Mouse (Mus musculus) WW6 (cell line): ENCODE measurements around the gene Dnttip1.

Source experiments
- DNase-seq: peaks from one replicate; pipeline ENCODE4 v3.0.0-alpha.2; 2013; ENCODE audit warnings: low read depth, low spot score

The Dnttip1 gene

DNA sequence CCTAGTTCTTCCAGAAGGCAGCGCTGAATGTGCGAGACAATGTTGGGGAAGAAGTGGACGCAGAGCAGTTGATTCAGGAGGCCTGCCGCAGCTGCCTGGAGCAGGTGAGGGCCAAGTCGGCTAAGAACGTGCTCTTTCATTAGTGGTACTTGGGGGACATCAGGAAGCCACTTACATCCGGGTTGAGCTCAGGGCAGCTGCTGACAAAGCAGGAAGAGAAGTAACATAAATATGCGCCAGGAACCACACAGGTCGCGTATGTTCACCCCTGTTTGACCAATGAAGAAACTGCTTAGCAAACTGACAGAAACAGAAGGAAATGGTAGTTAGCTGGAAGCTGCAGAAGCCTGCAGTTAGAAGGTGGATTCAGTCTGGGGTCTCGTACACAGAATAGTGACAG is 8.3 kb downstream of the Dnttip1 start:
- no peak for DNase-seq

DNA sequence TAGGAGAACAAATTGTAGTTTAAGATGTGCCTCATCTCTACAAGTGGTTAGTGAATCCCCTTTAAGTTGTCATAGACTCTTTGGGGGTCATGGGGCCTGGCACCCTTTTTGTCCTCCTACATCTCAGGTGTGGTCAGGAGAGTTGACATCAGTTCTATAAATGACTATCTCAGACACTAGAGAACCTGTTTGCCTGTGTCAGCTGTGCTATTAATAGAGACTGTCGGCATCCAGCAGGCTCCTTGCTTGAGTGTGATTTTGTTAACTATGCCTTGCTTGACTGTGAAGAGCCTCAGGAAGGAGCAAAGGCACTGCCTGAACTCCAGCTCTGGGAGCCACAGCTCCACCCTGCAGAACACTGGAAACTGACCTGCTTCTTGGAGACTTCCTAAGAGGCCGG is 9.0 kb downstream of the Dnttip1 start:
- DNase-seq, result no peak

DNA sequence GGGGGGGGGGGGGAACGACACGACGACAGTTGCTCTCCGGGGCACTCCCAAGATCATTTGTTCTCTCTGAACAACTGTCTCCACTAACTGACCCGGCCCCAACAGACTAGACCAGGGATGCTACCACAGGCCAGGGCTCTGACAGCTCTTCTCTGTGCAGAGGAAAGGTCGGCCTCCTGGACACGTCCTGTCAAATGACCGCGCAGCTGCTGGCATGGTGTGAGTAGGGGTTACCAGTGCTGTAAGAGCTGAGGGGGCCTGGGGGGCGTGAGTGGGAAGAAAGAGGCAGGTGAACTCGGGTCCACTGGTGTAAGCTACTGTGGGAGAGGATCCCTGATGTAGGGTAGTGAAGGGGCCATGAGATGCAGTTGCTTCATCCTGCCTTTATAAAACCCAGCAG is 12.1 kb downstream of the Dnttip1 start:
- DNase-seq, result no peak

DNA sequence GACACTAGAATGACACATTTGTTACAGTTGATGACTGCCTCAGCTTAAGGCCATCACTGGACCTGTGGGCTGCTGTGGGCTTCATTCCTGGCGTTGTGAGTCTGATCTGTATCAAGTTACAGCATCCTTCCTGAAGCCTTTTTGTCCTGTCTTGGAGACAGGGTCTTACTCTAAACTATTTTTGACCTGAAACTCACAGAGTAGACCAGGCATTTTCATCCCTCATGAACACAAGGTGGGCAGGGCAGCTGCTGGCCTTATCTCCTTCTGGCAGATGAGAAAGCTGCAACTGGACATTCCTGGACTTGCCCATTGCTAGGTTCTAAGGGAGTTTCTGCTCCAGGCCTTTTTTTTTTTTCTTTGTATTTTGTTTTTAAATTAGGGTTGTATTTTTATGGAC is 12.9 kb downstream of the Dnttip1 start:
- DNase-seq, result no peak

DNA sequence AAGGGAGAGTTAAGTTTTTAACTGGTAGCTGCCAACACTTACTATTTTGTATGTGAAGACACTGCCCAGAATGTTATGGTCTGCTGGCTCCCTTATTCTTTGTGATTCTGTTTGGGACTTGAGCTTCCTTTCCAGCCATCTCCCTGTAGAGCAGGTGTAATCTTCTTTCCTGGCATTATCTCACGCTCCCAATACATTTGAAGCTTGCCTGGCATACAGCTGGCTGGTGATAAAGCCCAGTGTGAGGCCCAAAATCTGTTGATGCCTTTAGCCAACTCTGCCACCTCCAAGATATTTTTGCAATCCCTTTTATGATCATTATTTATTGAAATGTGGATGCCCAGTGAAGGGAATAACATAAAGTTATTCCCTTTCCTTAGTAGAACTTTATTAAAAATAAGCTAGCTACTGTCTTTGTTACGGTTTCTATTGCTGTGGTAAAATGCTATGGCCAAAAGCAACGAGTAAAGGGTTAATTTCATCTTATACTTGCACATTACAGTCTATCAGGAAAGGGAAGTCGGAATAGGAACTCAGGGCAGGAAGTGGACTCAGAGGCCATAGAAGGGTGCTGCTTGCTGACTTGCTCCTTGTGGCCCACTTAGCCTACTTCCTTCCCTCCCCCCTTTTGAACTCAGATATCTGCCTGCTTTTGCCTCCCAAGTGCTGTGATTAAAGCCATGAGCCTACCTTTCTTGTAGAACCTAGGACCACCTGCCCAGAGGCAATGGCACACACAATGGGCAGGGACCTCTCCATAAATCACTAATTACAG is 14.5 kb downstream of the Dnttip1 start:
- DNase-seq, result no peak

DNA sequence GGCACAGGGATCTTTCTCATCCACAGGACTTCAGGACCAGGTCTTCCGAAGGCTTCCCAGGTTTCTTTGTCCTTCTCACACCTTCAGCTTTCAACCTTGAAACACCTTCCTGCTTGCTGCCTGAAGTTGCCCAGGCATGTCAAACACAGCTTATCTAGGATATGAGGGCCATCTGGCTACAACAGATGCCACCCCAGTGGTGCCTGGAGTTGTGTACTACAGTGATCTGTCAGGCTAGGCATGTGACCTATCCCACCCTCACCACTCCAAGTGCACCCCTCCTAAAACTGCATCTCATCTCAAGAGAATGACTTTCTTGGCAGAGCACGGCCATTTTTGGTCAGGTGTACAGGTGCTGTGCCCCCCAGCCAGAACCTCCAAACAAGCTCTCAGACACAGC is 15.7 kb downstream of the Dnttip1 start:
- DNase-seq, result no peak

DNA sequence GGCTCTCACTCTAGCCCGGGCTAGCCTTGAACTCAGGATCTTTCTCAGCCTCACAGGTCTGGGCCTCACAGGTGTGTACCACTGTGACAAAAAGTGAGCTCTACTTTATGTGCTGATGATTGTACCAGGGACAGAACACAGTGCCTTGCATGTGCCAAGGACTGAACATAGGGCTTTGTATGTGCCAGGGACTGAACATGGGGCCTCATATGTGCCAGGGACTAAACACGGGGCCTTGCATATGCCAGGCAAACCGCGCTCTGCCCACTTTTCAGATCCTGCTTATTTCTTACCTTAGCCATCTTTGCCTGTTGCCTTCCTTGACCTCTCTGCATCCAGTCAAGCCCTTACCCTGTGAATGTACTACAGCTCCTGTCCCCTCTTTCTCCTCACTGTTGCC is 16.2 kb downstream of the Dnttip1 start:
- DNase-seq, result no peak

DNA sequence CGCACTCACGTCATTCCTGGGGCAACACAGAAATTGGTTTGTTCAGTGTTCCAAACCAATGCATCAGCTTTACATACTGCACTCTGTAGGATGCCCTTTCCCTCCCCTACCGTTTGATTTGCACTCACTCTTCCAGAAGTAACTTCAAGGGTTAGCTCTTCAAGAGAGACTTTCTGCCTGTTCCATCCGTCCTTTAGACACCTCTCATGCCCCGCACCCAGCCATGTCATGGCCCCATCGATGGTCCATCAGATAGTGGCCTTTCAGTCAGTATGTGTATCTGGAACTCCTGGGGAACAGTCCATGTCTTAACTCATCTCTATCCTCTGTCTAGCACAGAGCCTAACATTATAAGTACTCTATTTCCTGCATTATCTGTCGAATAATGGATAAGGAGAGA is 16.8 kb downstream of the Dnttip1 start:
- no peak for DNase-seq

DNA sequence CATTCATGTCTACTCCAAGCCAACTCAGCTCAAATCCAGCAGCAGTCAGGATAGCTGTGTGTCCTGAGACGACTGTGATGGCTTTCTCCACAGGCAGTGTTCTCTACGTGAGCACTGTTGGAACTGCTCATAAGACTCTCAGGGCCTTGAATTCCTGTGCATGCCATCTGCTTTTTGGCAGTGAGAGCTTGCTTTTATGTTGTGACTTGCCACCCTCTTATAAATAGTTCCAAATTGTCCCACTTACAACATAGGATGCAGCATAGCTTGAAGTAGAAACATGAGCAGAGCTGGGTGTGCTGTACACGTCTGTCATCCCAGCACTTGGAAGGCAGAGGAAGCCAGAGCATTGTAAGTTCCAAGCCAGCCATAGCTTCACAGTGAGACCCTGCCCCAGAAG is 20.1 kb downstream of the Dnttip1 start:
- no peak for DNase-seq

DNA sequence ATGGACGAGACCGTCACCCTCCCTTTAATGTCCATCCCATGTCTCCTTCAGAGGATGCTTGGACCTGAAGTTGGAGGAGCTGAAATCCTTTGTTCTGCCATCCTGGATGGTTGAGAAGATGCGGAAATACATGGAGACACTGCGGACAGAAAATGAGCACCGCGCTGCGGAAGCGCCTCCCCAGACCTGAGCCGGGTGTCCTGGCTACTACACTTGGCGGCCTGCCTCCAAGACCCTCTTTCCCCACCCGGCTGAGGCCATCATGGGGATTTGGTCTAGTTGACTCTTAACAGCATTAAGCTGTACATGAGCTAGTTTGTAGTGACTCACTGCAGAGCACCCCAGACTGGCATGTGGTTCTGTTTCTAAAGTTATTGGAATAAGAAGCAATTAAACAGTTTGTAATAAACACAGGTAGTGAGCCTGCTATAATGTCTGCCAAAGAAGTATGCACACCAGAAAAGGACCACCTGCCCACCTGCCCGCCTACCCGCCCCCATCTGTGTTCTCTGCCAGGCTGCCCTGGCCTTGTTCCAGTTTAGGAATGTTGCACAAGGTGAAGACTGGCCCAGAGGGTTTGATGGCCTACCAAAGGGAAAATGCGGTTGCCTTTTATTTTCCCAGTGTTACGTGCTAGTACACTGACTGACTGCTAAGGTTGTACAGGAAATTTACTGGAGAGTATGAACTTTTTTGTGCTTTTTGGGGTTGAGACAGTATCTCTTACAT is 22.2 kb downstream of the Dnttip1 start:
- DNase-seq, result no peak

DNA sequence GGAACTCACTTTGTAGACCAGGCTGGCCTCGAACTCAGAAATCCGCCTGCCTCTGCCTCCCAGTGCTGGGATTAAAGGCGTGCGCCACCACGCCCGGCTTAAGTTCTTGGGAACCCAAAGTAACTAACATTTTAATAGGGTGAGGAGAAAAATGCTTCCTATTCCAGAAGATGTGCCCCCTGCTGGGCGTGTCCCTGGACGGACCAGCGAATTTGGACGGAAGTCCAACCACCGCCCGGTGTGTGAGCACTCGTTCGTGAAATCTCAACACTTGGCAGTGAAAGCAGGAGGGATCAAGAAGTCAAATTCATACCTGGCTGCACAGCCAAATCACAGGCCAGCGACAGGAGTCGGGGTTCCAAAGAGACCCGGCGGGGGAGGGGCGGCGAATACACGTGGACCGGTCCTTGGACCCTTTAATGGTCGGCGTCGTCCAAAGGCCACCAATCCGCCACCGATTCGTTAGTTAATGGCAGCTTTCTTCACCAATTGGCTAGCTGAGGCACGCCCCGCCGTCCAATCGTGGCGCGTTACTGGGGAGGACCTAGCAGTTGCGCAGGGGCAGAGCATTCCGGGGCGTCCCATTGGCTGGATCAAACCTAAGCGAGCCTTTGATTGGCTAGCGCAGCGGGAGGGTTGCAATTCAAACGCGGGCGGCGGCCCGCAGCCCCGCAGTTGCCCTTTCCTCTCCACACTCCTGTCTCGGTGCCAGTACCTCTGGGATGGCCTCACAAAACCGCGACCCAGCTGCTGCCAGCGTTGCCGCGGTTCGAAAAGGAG is 23.7 kb downstream of the Dnttip1 start, which contains the start of gene Ube2c:
Gene Ube2c (plus strand): TSS at position 641 of the 780 bp plus-strand sequence.
- DNase-seq, result peak; percentile 95

DNA sequence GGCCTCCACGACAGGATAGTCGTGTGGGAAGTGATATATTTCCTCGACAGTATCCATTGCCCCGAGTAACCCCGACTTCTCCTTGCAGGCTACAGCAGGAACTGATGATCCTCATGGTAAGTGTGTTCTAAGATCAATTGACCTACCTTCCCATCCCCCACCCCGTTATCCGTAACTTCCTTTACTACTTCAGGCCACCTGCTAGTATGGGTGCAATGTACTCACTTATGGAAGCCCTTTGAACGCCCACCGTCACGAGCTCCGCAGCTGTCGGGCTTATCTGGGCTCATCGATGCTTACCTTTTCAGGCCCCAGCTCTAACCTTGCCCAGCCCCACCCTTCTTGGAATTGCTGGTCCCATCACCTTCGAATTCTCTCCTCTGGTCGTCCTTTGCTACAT is 24.5 kb downstream of the Dnttip1 start:
- DNase-seq, result no peak

DNA sequence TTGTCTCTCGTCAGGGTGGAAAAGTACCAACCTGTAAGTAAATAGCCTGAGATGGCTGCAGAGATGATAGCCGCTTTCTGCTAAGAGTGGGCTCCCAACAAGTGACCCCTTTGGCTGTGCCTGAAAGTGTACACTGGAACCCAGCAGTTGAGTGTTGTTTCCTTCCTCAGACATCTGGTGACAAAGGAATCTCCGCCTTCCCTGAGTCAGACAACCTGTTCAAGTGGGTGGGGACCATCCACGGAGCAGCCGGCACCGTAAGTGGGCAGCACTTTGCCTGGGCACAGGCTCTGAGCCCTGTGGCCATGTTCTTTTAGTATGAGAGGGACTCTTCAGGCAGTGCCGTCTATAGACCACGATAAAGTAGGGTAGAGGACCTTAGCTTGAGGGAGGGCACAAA is 25.3 kb downstream of the Dnttip1 start:
- no peak for DNase-seq

DNA sequence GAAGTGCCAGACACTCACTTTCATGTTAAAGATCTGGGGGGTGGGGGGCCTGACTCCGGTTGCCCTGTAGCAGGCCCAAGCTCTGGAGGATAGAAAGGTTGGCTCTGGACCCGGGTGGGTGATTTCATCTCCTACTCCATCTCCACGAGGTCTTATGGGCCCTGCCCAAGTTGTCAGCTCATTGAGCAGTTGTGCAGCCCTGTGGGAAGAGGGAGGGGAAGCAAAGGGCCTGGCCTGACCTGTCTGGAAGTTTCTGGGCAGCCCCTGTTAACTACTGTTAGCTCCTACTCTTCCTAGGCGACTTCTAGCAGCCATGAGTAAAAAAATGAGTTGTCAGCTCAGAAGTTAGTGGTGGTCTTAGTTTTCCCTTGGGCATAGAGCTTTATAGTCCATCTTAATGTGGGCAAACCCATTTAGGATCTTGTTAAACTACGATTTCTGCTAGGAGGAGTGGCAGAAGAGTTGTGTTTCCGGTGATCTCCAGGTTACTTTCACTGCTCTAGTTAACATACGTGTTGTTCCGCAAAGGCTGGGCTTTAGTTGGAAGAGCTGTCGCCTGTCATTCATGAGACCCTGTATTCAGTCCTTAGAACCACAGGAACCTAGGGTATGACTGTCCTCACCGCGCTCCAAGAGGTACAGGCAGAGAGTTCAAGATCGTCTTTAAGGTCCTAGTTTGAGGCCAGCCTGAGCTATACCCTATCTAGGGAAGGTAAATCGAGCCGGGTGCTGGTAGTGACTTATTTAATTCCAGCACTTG is 27.6 kb downstream of the Dnttip1 start:
- no peak for DNase-seq

DNA sequence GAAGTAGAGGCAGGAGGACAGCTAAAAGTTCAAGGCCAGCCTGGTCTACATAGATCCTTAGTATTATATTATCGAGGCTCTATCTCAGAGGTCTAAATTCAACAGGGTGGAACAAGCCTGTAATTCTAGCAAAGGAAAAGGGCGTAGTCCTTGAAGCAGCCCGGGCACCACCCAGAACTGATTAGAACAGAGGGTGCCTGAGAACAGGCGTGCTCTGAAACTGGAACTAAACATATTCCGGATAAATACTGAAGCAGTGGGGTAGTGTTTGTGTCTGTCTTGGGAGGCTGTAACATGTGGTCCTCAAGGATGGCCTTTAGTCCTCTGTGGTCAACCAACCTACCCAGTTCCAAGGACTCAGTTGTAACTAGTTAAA is 28.2 kb downstream of the Dnttip1 start:
- no peak for DNase-seq

DNA sequence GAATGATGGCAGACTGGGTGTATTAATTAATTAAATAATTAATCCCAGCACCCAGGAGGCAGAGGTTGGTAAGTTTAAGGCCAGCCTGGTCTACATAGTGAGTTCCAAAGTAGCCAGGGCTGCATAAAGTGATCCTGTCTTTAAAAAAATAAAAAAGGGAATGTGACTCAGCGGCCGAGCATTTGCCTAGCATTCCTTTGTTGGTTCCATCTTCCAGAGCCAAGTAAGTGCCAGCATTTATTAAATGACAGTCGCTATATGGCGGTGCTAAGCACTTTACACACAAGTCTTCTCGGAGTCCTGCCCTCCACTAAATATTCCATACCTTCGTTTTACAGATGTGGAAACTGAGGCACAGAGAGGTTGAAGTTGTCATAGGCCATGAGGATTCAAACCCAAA is 30.3 kb downstream of the Dnttip1 start:
- DNase-seq, result no peak

DNA sequence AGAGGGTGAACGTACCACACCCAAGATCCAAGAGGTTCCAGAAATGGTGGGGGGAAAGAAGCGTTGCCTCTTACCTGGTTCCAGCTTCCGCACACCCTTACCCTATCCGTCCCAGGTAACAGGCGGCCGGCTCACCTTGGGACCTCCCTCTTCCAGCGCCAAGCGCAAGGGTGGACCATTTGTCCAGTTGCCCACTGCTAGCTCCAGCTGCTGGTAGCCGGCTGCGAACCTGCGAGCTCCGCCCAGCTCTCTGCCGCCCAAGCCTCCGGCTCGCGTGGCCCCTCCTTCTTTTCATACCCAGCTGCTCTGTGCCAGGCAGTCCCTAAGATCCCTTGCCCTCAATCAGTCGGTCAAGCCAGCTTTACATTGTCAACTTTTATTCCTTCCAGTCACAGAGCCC is 31.0 kb downstream of the Dnttip1 start:
- DNase-seq, result no peak

DNA sequence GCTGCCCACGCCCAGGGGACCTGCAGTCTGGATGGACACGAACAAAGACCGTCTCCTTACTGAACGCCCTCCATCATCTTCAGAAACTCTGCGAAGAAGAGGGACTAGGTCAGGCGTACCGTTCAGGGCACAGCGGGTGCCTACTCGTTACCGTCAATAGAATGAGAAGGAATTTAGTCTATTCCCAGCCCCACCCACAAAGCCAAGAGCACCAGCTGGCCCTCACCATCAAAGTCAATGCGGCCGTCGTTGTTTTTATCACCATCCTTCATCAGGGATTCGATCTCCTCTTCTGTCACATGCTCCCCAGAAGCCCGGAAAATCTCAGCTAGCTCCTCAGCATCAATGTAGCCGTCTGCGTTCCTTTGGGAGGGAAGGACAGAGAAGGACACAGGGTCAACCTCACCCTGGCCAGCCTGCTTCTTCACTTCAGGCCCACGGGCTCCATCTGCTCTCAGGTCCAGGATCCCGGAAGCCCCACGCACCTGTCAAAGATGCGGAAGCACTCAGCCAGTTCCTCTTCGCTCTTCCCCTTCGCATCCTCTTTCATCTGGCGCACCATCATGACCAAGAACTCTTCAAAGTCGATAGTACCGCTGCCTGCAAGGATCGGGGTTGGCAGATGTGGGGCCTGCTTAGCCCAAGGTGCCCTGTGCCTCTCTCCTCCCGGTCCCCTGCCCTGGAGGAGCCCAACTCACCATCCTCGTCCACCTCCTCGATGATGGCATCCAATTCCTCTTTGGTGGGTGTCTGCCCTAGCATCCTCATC is 31.6 kb downstream of the Dnttip1 start:
- DNase-seq, result no peak

DNA sequence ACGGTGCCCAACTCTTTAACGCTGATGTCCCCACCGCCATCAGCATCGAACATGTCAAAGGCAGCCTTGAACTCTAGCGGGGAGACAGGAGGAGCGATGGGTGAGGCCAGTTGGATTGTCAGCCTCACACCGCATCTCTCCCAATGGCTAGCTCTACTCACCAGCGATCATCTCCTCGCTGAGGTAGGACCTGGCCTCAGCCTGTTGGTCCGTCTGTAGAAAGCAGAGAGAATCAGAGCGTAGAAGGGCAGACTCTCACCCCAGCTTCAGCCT is 32.2 kb downstream of the Dnttip1 start:
- no peak for DNase-seq

DNA sequence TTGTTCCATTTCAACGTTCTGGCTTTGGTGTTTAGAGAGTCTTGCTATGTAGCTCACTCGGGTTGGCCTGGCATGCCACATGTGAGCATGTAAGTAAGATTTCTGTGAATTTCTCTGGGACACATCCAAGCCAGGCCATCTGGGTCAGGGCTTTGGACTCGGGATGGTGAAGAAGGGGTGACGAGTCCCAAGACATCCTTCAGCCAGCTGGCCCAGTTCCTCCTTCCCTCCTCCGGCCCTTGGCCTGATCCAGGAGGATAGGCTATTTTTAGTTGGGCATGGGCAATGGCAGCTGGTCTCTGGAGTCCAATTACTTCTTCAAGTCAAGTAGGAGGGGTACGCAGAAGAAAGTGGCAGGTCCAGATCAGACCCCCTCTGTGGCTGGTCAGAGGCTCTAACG is 33.0 kb downstream of the Dnttip1 start:
- no peak for DNase-seq

DNA sequence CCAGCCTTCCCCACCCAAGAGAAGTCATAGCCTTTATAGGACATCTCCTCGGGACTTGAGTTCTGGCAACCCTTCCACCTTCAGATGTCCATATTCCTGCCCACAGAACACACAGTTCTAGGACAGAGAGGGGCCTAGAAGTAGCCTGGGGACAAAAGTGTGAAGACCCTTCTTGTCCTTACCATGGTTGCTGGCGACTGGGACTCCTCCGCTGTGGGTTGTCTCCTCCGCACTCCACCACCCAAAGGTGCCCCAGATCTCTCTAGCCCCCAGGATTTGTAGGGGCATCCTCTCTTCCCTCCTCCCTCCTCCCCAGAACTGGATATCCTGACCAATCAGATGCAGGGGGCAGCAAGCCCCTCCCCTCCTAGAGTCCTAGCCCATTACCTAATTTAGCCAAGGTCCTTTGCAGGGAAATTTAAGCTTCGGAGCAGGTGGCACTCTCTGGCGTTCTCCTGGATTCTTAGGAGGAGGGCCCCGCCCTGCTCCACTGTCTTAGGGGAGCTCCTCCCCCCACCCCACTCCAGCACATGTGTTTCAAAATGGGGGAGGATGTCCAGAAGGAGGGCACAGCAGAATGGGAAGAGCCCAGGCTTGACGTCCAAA is 33.8 kb downstream of the Dnttip1 start, which contains the start of gene Tnnc2:
Gene Tnnc2 (minus strand): TSS at position 487 of the 606 bp plus-strand sequence.
- DNase-seq, result no peak
